Mouse (Mus musculus) kidney, adult 2 months (tissue): ENCODE results near the gene Hes5. TPM values are rescaled to one million over a fixed set of nuclear protein-coding genes. Genes with fewer than 3 reads are reported as not detected.
A peak's percentile ranks its signal among the peaks of the same experiment; 100 is the strongest.

Source experiments
- DNase-seq: peaks from one replicate; pipeline ENCODE4 v3.0.0; 2021
- H3K27ac ChIP-seq: fragments of 200-500 bp; 2 replicates; pipeline ENCODE4 v1.5.1; 2012; ENCODE audit warnings: low read depth, low read length, control low read depth, inconsistent platforms; ENCODE audit not compliant: insufficient read depth
- H3K27me3 ChIP-seq: fragments of 200-500 bp; replicated peaks from 2 replicates; pipeline ENCODE4 v1.6.1; 2012; ENCODE audit warnings: mild to moderate bottlenecking, moderate library complexity, low read length, inconsistent platforms; ENCODE audit not compliant: control insufficient read depth, insufficient read depth
- H3K36me3 ChIP-seq: fragments of 200-500 bp; 2 replicates; pipeline ENCODE4 v1.6.1; 2012; ENCODE audit warnings: mild to moderate bottlenecking, moderate library complexity, low read length, inconsistent platforms; ENCODE audit not compliant: control insufficient read depth, insufficient read depth
- H3K4me1 ChIP-seq: fragments of 200-500 bp; 2 replicates; pipeline ENCODE4 v1.6.1; 2011; ENCODE audit warnings: low read length; ENCODE audit not compliant: control insufficient read depth, insufficient read depth
- H3K4me3 ChIP-seq: fragments of 200-500 bp; 2 replicates; pipeline ENCODE4 v1.5.1; 2011; ENCODE audit warnings: mild to moderate bottlenecking, low read depth, low read length, control low read depth; ENCODE audit not compliant: insufficient read depth
- CTCF ChIP-seq: fragments of 200-500 bp; conservative IDR thresholded peaks from 2 replicates; pipeline ENCODE4 v1.5.1; 2011; ENCODE audit warnings: low read depth, mild to moderate bottlenecking, control low read depth, low read length, moderate library complexity, mixed read lengths; ENCODE audit not compliant: insufficient read depth, insufficient read length
- POLR2A ChIP-seq: fragments of 200-500 bp; IDR thresholded peaks from one replicate; pipeline ENCODE4 v1.6.1; 2011; ENCODE audit warnings: low read depth, low read length, control low read depth
- WGBS: fragments of 180-500 bp; shearing (Covaris S2); methylation state at CpG from one replicate; pipeline ENCODE4 v1.1.7; 2018; 5-methylcytosine and 5-hydroxymethylcytosine counted together
- polyA plus RNA-seq: library from polyadenylated mRNA; depleted of rRNA; stranded (reverse); fragments of >200 nt; gene quantifications from 2 replicates; pipeline ENCODE4 v1.2.3, GENCODE M21; 2012

Gene Hes5
- polyA plus RNA-seq, 1 experiment: not detected

- no peak for DNase-seq
- Histone ChIP-seq H3K36me3 (no peaks in the 10 kb centered on the region), H3K27me3 (no peaks in the 10 kb centered on the region), H3K4me1 (no peaks in the 10 kb centered on the region), H3K4me3 (no peak overlapping the region), H3K27ac (no peak overlapping the region)
- no peak for TF ChIP-seq CTCF
- no peak for TF ChIP-seq POLR2A
- 63% methylated on average over 5 of the region's 5 CpGs for WGBS
Observed at GRCm38 (mm10) chr4:154941831-154942230, 18.9 kb upstream of the Hes5 start.

DNA sequence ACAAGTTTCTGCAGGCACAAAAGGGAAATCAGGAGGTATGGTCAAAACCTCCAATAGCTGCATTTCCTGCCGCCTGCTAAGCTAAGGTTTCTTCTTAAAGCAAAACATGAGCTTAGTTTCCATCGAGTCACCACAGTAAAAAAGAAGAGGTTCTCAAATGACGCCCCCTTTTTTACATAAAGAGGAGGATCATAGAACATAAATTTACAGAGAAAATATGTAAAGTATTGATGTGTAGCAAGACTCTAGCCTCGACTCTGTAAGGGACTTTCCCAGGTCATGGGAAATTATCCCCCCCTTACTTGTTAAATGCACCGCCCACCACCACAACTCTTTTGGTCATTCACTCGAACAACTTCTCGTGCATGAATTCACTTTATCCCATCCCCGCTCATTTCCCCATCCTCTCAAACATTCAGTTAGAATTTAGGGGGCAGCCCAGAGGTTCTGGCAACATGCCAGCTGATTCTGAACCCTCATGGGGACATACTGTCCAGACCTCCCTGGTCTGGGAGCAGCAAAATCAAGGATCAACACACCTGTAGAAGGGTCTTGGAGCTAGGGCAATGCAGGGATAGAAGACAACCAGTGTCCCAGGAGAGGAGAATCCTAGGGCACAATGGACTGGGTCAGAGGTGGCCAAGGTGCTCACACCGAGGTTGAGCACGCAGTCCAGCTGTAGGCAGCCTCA lies 17.9 kb upstream of the Hes5 start:
- no peaks in the 10 kb centered on the region for H3K27me3 ChIP-seq
- H3K36me3 ChIP-seq: no peaks in the 10 kb centered on the region
- no peak for DNase-seq
- H3K4me1 ChIP-seq: no peaks in the 10 kb centered on the region
- no peak overlapping the region for H3K27ac ChIP-seq
- TF ChIP-seq CTCF (no peak), POLR2A (no peak)
- H3K4me3 ChIP-seq: no peak overlapping the region
- WGBS: 69% methylated on average over 10 of the region's 10 CpGs

GRCm38 (mm10) chr4:154943323-154944039 lies 17.2 kb upstream of the Hes5 start:
- H3K4me3 ChIP-seq: no peak overlapping the region
- 86% methylated on average over 6 of the region's 6 CpGs for WGBS
- H3K27me3 ChIP-seq: no peaks in the 10 kb centered on the region
- no peak overlapping the region for H3K27ac ChIP-seq
- no peak for DNase-seq
- TF ChIP-seq CTCF (no peak), POLR2A (no peak)
- no peaks in the 10 kb centered on the region for H3K36me3 ChIP-seq
- no peaks in the 10 kb centered on the region for H3K4me1 ChIP-seq

- Histone ChIP-seq H3K36me3 (no peaks in the 10 kb centered on the region), H3K4me1 (no peaks in the 10 kb centered on the region), H3K27me3 (no peaks in the 10 kb centered on the region), H3K27ac (no peak overlapping the region), H3K4me3 (no peak overlapping the region)
- TF ChIP-seq CTCF (peak; percentile 99), POLR2A (no peak)
- peak; percentile 91 for DNase-seq
- WGBS: 11% methylated on average over 2 of the region's 2 CpGs
Observed at GRCm38 (mm10) chr4:154944121-154944590, 16.6 kb upstream of the Hes5 start.

- 5% methylated on average over 8 of the region's 8 CpGs for WGBS
- peak; percentile 91 for DNase-seq
- H3K27ac ChIP-seq: no peak overlapping the region
- H3K4me3 ChIP-seq: peak overlapping the region; percentile 8; the same call in 1 of the 2 replicates
- H3K4me1 ChIP-seq: no peaks in the 10 kb centered on the region
- no peak for TF ChIP-seq CTCF
- TF ChIP-seq POLR2A: no peak
- no peaks in the 10 kb centered on the region for H3K36me3 ChIP-seq
- no peaks in the 10 kb centered on the region for H3K27me3 ChIP-seq
Observed at GRCm38 (mm10) chr4:154946319-154946718, 14.4 kb upstream of the Hes5 start.

GRCm38 (mm10) chr4:154948066-154948939 lies 12.4 kb upstream of the Hes5 start:
- WGBS: 43% methylated on average over 14 of the region's 14 CpGs
- H3K4me1 ChIP-seq: no peaks in the 10 kb centered on the region
- DNase-seq: no peak
- no peak overlapping the region for H3K4me3 ChIP-seq
- H3K27me3 ChIP-seq: no peaks in the 10 kb centered on the region; the same call in 1 of the 2 replicates
- no peak for TF ChIP-seq CTCF
- no peak for TF ChIP-seq POLR2A
- H3K27ac ChIP-seq: no peak overlapping the region
- no peaks in the 10 kb centered on the region for H3K36me3 ChIP-seq
